Mouse (Mus musculus) cerebellum, adult 8-10 months (tissue): ENCODE results near the gene Mybph.

Experiments used
- DNase-seq: peaks from one replicate; pipeline ENCODE4 v3.0.0; 2022

The Mybph gene

GRCm38 (mm10) chr1:134212351-134212750, 19.1 kb downstream of the Mybph start:
- no peak for DNase-seq

GRCm38 (mm10) chr1:134213405-134213804, 20.2 kb downstream of the Mybph start:
- DNase-seq, result no peak

DNA sequence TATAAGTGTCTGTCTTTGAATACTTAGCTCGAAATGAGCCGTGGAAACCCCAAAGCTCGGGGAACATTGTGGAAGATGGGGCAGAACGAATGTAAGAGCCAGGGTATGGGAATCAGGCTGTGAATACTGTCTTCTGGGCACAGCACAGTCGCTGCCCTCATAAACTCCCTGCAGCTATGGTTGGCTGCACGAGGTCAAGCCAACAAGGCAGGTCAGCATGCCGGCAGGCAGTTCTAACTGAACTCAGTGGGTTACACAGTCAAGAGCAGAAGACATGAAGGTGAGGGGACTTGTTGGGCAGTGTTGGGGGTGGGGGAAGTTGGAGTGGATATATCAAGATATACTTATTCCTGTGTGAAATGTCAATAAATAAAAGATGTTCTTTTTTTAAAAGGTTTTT, 21.8 kb downstream of the Mybph start:
- no peak for DNase-seq

DNA sequence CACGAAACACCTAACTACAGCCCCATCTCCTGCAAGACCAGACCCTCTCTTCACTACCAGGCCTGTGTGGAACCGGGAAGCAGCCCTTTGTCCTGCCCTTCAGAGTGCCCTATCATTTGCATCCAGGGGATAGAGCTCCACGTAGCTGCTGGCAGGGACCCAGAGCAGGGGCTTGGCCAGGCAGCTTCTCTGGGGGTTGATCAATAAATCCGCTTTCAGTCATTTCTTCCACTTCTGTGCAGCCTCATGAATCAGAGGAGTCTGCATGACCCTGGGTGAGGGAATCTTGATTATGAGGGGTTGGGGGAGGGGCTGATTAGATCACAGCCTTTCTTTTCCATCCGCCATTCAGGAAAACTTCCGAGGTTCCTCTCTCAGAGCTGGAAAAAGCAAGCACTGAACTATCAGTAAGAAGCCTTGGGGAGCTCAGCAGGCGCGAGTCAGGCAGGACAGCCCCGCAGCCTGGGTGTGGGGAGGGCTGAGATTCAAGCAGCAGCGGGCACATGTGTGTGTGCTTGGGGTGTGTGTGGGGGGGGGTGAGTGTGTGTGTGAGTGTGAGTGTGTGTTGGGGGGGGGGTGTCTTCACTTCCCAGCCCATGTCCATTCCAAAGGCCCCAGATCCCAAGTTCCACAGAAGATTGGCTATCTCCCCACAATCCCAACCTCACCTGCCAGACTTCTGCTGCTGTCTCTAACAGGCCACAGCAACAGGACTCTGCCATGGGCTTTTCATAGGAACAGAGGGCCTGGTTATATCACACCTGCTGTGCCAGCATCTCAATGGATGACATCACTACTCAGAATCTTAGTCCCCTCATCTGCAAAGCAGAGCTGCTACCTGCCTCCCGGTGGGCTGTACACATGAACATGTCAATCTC, 22.7 kb downstream of the Mybph start:
- DNase-seq, result no peak

- DNase-seq, result no peak
Observed at GRCm38 (mm10) chr1:134216629-134216971, 23.4 kb downstream of the Mybph start.

GRCm38 (mm10) chr1:134217028-134217481, 23.8 kb downstream of the Mybph start:
- no peak for DNase-seq

DNA sequence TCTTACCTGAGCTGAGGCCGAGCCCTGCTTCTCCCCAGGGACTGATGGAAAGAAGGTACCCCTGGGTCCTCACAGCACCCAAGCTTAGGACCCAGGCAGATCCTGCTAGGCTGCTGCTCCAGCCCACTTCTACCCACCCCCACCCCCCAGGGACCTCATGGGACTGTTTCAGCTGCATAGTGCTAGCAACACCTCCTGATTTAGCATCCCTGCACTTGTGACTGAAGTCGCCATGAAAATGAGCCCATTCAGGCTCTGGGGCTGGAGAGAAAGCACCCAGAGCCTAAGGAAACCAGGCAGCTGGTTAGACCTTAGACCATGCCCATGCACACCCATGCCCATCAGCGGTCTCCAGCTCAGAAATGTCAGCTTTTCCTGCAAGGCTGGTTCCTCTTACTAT, 24.7 kb downstream of the Mybph start:
- DNase-seq, result no peak

DNA sequence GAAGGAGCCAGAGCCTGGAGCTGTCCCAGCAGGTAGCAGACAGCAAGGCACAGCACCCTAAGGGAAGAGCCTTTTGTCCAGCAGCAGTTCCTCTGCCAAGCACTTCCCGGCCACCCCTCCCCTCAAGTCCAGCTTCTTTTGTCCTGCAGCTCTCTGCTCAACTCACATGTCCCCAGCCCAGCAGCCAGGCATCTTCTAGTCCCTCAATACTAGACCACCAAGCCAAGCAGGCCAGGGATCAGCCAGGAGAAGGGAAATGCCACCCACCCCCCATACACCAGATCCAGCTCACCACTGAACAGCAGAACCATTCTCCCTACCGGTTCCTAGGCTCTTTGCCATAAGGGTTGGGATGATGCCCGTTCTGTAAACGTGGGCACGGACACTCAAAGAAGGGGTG, 26.4 kb downstream of the Mybph start:
- no peak for DNase-seq

DNA sequence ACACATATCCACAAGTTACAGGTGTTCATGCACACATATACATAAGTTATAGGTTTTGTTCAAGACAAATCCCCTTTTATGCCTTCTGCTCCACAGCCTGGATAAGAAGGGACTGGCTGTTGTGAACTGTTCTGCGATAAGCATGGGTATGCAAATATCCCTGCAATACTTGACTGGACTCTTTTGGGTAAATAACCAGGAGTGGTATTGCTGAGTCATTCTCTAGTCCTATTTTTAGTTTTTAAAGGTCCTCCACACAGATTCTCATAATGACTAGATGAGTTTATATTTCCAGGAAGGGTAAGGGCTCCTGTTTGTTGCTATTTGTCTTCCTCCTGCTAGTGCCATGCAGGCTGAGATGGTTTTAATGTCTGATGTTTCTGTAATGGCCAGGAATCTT, 27.9 kb downstream of the Mybph start:
- no peak for DNase-seq

DNA sequence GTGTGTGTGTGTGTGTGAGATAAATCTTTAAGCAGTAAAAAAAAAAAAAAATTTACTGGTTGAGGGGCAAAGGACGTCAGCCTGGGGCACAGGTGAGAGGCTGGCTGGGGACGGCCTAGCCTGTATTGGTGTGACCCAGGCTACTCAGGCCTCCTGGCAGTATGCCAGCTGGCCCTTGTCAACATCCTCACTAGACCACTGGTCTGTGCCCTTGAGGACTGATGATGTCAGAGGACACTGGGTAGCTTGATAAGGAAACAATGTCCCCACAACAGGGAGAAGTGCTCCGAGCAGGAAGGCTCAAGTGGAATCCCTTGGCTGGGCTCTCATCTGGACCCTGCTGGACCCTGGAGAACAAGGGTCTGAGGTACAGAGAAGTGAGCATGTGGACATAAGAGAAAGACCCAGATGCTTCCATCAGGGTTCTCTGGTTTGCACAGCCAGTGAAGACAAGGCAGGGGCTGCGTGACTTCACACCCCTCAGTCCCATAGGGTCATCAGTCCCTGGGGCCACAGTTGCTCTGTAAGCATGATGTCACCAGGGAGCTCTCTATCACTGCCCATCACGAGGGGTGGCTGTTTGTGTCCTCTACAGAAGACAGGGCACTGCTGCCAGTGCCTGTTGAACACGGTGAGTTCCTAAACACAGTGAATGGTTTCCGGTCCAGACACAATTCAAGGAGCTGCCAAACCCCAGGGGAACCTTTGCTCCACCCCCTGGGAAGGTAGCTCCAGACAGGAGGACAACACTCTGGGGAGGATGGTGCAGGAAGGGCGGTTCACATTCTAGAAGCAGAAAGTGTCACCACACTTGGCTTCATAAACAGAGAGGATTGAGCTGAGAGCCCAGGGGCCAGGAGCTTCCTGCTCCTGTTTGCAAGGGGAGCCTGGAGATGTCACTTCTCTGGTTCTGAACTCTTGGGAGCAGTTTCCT, 29.1 kb downstream of the Mybph start:
- DNase-seq, result no peak

- DNase-seq, result no peak
Observed at GRCm38 (mm10) chr1:134224649-134225227, 31.5 kb downstream of the Mybph start.

GRCm38 (mm10) chr1:134225375-134225774, 32.1 kb downstream of the Mybph start:
- no peak for DNase-seq

GRCm38 (mm10) chr1:134226739-134227138, 33.5 kb downstream of the Mybph start:
- no peak for DNase-seq

DNA sequence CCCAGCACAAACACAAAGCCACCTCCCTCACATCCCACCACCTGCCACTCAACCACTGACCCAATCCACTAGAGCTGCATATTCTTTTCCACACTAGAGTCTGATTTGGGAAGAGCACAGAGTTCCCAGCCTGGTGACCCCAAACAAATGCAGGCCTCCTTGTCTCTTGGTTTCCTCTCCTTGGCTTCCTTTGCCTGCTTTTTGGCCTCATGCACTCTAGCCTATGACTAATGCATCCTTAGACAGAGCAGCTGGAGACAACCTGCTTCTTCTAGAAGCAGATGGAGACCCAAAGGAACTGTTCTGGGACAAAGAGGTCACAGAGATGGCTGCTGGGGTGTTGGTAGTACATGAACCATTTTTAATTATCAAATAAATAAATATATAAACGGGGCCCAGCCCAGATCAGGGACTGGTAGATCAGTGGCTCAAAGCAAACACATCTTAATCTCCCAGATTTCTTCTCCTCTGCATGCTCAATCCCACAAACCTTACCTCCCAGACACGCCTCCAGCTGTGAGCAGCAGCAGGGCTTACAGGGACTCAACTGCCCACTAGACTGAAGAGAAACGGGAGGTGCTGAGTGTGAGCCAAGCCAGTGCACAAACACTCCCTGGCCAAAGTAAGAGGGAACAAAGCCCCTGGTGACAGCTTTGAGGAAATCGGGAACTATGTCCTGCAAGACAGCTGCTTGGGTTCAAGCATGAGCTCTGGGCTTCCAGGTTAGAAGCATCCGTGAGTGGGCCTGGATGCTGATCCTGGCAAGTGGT, 36.7 kb downstream of the Mybph start:
- no peak for DNase-seq

- peak; percentile 32 for DNase-seq
Observed at GRCm38 (mm10) chr1:134230638-134231228, 37.5 kb downstream of the Mybph start.

GRCm38 (mm10) chr1:134231270-134231669, 38.0 kb downstream of the Mybph start:
- DNase-seq, result peak; percentile 64

DNA sequence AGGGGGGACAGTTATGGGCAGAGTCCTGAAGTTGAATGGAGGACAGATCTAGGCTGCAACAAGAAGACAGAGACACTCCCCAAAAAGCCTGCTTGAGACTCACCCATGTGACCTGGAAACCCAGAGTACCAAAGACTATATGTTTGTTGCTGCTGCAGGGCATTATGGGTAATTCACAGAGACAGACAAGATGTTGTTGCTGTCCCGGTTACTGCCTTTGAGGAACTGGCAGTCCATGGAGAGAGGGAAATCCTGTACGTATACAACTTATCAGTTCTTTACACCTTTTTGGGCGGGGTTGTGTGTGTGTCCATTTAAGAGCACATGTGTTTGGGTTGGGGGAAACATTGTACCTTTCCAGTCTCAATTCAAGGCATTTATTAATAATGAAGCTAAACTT, 38.4 kb downstream of the Mybph start:
- DNase-seq, result no peak

DNA sequence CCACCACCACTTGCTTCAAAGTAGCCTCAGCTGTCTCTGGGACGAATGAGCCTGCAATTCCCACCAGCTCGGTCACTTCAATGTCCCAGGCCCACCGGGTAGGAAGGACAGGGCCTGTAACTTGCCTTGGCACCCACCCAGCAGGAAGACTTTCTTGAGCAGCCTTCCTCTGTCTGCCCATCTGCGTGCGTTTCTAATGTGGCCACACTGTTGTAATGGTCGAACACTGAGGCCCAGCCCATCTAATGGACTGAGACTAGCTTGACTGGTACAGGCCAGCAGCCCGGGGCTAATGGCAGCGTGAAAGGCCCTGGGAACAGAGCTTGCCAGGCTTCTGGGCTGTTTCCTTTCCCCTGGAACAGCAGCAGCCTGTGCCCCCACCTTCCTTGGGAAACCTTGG, 39.1 kb downstream of the Mybph start:
- DNase-seq, result peak; percentile 53

DNA sequence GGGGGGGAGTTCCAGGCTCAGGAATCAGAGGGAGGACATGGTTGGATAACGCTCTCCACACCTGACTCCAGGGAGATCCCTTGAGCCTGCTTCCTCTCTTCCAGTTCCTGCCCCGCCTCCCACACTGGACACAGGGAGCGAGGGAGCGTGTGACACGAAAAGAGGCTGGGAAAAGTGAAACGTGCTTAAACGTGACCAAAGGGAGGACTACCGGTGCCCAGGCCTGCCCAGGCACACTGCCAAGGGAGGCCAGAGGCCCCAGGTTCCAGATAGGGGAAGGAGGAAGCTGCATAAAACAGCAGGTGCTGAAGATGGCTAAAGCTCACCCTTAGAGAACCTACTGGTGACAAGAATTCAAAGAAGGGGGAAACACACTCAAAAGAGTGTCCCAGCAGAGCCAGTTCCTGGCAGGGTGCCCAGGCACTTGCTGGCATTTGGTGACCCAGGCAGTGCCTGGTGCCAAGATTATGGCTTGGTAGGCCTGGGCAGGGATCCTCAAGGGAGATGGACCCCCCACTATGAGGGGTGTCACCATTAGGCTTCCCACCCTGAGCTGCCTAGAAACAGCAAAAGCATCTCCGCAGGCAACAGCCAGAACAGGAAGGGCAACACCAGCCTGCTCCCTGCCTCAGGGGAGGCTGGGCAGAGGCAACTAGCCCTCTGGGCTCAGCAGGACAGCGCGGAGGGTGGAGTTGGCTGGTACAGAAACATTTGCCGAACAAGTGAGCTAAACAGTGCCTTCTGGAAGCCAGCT, 39.7 kb downstream of the Mybph start:
- DNase-seq, result peak; percentile 83

- peak; percentile 70 for DNase-seq
Observed at GRCm38 (mm10) chr1:134233681-134234454, 40.6 kb downstream of the Mybph start.
